Mouse (Mus musculus) kidney, adult 18-20 months (tissue): ENCODE measurements around the gene Sbno1.
"Not testable (repeated sequence)": the region's sequence is repeated elsewhere in the genome, so short reads cannot be mapped to it uniquely, and the experiment has no call there.

Source experiments
- DNase-seq: peaks from one replicate; pipeline ENCODE4 v3.0.0; 2021

The Sbno1 gene

DNA sequence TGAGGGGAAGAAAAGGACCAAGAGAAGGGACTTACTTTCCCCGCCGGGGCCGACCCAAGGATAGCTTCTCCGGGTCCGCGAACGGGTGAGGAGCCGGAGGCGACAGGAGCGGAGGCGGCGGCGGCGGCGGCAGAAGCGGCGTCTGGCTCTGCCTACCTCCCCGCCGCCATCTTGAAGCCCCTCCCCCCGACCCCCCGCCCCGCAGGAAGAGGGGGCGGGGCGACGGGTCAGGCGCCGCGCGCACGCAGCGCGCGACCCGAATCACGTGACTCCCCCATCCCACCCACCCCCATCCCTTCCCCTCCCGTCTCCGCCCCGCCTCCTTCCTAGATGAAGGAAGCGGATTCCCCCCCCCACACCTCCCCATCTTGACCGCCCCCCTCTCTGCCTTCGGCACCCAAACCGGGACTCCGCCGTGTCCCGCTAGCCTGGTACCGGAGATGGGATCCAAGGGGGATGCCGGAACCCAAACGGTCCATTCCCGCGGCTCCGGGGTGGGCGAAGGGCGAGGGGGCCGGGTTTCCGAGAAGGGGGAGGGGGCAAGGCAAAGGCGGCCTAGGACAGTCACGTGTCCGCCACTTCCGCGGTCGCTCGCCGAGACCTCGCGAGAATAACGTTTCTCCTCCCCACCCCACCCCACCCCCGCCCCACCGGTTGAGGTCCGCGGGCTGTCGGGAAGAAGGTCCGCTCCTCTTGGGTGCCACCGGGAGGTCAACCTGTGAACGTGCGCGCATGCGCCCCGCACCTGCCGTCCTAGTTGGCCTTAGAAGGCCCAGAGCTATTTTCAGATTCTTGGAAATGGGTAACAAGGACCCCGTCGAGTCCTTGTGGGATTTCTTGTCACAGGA, at the start of gene Sbno1:
Sbno1 (minus strand) TSS at position 590 of the 848 bp plus-strand sequence.
- peak; percentile 93 for DNase-seq

DNA sequence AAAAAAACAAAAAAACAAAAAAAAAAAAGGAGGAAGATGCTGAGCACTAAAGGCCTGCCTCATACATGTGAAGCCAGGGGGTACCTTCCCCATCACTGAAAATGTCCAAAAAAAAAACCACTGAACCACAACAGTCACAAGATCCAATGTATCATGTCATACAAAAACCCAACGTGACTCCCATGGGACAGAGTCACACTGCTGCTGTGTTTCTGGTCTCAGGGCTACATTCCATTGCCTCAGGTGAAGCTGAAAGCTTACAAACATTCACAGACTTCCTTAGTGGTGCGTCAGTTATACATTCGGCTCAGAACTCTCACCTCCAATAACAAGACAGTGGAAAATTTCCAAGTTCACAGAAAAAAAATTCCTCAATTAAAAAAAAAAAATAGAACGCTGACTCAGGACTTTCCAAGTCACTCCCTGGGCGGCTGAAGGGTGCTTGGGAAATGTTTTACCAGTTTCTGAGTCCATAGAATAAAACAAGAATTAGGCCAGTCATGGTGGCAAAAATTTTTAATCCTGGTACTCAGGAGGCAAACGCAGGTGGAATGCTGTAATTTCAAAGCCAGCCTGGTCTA, 44.9 kb upstream of the Sbno1 start:
- no peak for DNase-seq

DNA sequence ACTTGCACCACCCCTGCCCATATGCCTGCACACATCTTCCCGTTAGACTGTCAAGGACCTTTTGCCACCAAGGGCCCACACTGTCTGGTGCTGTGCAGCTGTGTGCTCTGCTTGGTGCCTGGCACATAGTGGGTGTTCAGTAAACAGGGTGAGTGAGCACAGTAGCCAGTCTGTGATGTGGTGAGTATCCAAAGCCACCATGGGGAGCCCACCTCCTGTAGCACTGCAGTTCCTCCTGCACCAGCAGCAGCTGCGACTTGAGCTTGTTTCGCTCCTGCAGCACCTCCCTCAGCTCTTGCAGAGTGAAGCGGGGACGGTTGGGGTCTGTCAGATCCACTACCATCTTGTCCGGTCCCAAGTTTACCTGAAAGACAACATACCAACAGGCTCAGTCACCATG, 43.7 kb upstream of the Sbno1 start:
- no peak for DNase-seq

GRCm38 (mm10) chr5:124468365-124468764, 42.6 kb upstream of the Sbno1 start:
- DNase-seq = no peak

DNA sequence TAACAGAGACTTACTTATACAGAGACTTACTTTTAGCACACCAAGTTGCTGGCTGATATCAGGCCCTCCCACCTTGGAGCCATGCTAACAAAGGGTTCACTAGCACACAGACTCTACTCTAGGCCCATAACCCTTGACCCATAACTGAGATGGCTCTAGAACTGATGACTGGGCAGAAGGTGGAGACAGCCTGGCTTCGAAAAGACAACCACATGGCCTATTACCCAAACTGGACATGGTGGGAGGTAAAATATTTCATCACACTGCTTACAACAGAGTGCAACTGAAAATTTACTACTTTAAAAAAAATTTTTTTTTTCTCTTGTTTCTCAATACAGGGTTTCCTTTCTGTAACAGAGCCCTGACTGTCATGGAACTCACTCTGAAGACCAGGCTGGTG, 42.0 kb upstream of the Sbno1 start:
- DNase-seq = no peak

- DNase-seq = no peak
Measured at GRCm38 (mm10) chr5:124464905-124465304, 39.1 kb upstream of the Sbno1 start.

- no peak for DNase-seq
Measured at GRCm38 (mm10) chr5:124463462-124463861, 37.7 kb upstream of the Sbno1 start.

DNA sequence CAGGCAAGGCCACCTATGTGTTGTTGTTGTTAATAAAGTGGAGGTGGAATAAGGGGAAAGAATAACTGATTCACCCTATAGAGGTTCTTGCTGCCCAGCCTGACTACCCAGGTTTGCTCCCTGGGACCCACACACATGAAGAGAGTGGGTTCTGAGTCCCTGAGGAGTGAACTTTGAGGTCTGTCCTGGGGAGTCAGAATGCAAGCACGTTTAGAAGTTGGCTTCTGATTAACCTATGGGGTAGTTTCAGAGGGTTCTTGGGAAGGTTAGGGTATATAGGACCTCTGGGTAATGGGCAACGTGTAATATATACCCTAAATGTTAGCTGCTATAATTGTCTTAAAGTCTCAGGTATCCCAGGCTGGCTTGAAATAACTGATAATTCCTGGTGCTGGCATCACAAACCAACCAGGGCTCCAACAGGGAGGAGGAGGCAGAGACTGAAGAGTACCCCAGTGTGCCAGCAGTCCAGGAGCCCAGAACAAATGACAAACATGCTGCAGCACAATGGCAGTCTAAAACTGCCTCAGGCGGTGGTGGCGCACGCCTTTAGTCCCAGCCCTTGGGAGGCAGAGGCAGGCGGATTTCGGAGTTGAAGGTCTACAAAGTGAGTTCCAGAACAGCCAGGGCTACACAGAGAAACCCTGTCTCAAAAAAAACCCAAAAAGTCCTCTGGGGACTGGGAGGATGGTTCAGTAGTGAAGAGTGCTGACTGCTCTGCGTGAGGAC, 36.7 kb upstream of the Sbno1 start:
- no peak for DNase-seq

- not testable (repeated sequence) for DNase-seq
Measured at GRCm38 (mm10) chr5:124460922-124461321, 35.1 kb upstream of the Sbno1 start.

GRCm38 (mm10) chr5:124456762-124457161, 31.0 kb upstream of the Sbno1 start:
- no peak for DNase-seq

- DNase-seq = no peak
Measured at GRCm38 (mm10) chr5:124454082-124454419, 28.2 kb upstream of the Sbno1 start.

DNA sequence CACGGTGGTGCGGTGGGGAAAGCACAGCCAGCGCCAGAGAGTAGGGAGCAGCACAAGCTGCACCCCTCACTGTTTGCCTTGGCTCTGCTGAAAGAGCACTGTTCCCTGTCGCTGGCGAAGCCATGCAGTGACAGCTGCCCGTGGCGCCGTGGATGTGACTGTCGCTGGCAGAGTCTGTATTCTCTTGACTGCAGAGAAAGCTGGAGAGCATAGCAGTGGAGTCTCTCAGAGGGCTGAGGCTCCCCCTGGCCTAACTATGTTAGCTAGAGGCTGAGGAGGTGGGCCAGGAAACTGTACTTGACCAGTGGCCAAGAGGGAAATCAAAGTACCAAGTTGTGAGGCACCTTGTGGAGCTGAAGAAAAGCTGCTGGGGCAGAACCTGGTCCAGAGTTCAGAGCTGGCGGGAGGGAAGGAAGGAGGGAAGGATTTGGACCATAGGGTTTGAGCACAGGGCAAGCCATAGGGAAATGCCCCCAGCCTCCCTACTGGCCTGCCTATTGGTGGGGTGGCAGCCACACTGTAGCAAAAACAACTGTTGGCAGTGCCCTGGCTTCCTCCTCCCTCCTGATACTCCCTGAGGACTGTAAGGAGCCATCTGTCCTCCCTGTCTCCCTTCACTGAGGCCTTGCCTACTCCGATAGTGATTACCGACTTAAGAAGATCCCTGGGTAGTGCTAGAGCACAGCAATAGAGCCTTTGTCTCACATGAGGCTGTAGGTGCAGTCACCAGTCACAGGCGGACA, 27.7 kb upstream of the Sbno1 start:
- peak; percentile 64 for DNase-seq

DNA sequence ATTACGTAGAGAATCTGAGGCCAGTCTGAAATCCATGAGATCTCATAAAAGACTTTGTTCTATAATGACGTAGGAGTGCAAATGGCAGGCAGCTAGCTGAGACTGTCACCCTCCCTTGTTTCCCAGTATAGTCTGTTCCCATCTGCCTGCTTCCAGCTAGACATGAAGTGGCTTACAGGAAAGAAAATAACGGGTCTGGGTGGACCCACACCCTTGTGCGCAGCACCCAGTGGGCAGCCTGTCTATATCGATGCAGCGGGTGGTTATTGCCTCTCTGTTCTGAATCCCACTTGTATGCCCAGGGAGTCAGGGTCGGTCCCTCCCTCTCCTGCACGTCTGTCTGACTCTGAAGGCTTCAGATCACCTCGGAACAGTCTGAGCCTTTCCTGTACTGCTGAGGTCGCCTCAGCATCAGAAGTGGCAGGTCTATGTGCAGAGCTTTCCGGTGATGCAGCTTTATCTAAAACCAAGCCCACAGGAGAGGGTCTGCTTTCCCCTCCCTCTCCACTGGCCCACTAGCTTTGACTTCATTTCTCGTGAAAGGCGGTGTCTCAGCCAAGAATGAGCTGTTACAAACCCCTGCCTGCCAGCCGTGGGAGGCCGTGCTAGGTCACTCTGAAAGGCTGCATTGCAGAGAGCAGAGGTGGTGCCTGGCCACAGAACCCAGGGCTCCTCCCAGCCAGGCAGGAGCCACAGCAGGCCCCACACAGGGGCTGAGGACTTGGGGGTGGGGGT, 26.9 kb upstream of the Sbno1 start:
- DNase-seq = peak; percentile 57

DNA sequence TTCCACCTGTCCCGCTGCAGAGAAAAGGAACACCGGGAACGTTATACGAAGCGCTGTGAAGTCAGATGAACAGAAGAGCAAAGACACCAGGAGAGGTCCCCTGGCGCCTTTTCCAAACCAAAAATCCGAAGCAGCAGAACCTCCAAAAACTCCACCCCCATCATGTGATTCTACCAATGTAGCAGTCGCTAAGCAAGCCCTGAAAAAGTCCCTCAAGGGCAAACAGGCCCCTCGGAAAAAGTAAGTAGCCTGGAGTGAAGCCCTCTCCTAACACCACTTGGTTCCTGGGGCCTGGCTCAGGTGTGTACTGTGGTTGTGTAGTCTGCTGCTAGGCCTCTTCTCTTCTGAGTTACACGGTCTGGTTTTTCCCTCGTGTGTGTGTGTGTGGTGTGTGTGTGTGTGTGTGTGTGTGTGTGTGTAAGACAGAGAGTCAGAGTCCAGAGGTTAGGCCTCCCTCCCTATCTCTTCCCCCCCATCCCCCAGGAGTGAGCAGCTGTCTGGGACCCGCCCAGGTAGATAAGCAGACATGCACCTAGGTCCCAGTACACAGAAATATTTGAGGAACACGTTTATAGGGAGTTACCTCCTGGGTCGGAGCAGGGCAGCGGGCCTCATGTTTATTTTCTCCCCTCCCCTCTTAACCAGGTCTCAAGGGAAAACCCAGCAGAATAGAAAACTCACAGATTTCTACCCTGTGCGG, 25.0 kb upstream of the Sbno1 start:
- peak; percentile 37 for DNase-seq

DNA sequence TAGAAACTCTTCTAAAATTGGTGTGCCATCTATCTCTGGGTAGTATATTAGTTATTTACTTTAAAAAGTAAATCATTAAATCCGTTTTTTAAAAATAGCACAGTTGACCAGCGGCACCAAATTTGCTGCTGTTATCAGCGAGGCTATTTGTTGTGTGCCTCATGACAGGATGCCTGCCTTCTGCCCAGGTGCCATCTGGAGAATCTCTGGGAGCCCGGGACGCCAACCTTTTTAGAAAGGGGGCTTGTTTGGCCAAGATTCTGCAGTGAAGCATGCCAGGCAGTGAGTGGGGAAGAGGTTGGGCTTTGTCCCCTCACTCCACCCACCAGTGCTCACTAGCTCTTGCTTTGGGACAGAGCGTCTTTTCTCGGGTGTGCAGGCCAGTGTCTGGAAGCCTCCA, 24.2 kb upstream of the Sbno1 start:
- no peak for DNase-seq

DNA sequence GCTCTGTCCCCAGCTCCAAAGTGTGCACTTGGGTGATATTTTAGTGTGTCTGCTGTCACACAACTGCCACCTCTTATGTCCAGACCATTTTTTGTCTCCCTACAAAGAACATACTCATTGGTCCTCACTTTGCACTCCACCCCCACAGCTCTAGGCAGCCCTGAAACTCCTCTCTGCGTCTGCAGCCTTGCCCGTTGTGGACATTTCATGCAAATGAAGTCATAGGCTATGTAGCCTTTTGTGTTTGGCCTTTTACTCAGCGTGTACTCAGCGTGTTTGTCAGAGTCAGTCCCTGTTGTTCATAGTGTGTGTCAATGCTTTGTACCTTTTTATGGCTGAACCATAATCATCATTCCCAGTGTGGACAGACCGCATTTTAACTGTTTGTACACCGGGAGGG, 23.7 kb upstream of the Sbno1 start:
- DNase-seq = no peak

- DNase-seq = peak; percentile 70
Measured at GRCm38 (mm10) chr5:124446301-124446881, 20.6 kb upstream of the Sbno1 start.

DNA sequence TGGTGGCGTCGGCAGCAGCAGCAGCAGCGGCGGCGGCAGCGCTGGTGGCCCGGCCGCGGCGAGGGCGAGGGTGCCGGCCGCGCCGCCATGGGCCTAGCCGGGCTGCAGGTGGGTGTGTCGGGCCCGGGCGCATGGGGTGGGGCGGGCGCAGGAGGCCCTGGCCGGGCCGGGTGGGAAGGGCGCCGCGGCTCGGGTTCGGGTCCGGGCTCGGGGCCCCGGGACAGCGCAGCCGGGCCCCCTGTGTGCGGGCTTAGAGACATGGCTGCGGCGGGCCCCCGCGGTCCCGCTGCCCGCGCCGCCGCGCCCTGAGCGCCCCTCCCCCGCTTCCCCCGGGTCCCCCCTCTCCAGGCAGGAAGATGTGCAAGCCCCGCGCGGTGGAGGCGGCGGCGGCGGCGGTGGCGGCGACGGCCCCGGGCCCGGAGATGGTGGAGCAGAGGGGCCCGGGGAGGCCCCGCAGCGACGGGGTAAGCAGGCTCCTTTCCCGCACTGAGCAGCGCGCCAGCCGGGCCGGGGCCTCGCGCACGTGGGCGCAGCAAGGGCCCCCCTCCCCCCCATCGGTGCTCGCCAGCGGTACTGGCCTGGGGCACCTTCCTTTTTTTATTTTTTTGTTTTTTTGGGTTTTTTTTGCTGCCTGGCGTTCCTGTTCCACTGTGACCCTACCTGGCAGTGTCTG, 20.0 kb upstream of the Sbno1 start:
- peak; percentile 63 for DNase-seq

- DNase-seq = peak; percentile 81
Measured at GRCm38 (mm10) chr5:124444661-124445561, 19.1 kb upstream of the Sbno1 start.

DNA sequence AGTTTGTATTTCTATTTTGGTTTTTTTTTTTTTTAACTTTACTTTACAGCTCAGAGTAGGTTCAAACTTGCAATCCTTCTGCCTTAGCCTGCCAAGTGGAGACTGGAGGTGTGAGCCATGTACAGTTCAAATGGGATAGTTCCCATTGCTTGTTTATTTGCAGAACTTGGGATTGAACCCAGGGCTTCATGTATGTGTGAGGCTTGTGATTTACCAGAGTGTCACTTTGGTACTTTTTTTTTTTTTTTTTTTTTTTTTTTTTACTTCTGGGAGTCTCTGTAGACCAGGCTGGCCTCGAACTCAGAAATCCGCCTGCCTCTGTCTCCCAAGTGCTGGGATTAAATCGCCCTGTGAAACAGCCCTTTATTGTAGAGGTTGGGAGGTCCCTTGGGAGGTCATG, 18.4 kb upstream of the Sbno1 start:
- DNase-seq = no peak
